Mouse (Mus musculus) intestine, embryonic 14.5 days (tissue): ENCODE data around the gene Ripor2. TPM values are rescaled to one million over a fixed set of nuclear protein-coding genes. Genes with fewer than 3 reads are reported as not detected.
A peak's percentile ranks its signal among the peaks of the same experiment; 100 is the strongest.

ENCODE experiments used
- ATAC-seq: fragments of 200-750 bp; cut with Nextera tagmentation; replicated peaks from 2 replicates; pipeline ENCODE4 v1.8.0; 2017; ENCODE audit warnings: low read depth, moderate number of reproducible peaks, moderate TSS enrichment, moderate library complexity; ENCODE audit not compliant: low FRiP score, low TSS enrichment
- DNase-seq: peaks from one replicate; pipeline ENCODE4 v3.0.0-alpha.2; 2018; ENCODE audit warnings: low spot score
- H3K27ac ChIP-seq: fragments of 300-500 bp; sonication (generic); 2 replicates; pipeline ENCODE4 v1.5.1; 2014; ENCODE audit warnings: low read depth, mild to moderate bottlenecking, control low read depth
- H3K27me3 ChIP-seq: fragments of 300-500 bp; sonication (generic); replicated peaks from 2 replicates; pipeline ENCODE4 v1.6.1; 2014; ENCODE audit warnings: low read length, control low read depth; ENCODE audit not compliant: control insufficient read depth, insufficient read depth
- H3K36me3 ChIP-seq: fragments of 300-500 bp; sonication (generic); 2 replicates; pipeline ENCODE4 v1.6.1; 2014; ENCODE audit warnings: low read length, control low read depth; ENCODE audit not compliant: control insufficient read depth, insufficient read depth
- H3K4me1 ChIP-seq: fragments of 300-500 bp; sonication (generic); replicated peaks from 2 replicates; pipeline ENCODE4 v1.6.1; 2014; ENCODE audit warnings: low read length, control low read depth, mixed read lengths; ENCODE audit not compliant: control insufficient read depth, insufficient read depth
- H3K4me2 ChIP-seq: fragments of 300-500 bp; sonication (generic); 2 replicates; pipeline ENCODE4 v1.6.1; 2014; ENCODE audit warnings: low read length
- H3K4me3 ChIP-seq: fragments of 300-500 bp; sonication (generic); 2 replicates; pipeline ENCODE4 v1.5.1; 2014; ENCODE audit warnings: low read depth, low read length, control low read depth, mixed read lengths
- H3K9ac ChIP-seq: fragments of 300-500 bp; sonication (generic); 2 replicates; pipeline ENCODE4 v1.6.1; 2014; ENCODE audit warnings: mild to moderate bottlenecking, low read length
- H3K9me3 ChIP-seq: fragments of 300-500 bp; sonication (generic); 2 replicates; pipeline ENCODE4 v1.6.1; 2016; ENCODE audit warnings: low read length, control low read depth; ENCODE audit not compliant: control insufficient read depth
- WGBS: fragments of 180-500 bp; shearing (Covaris S2); extraction: QIAGEN DNeasy Blood & Tissue Kit; methylation state at CpG from one replicate; pipeline ENCODE4 v1.1.7; 2014; 5-methylcytosine and 5-hydroxymethylcytosine counted together
- polyA plus RNA-seq: library from polyadenylated mRNA; unstranded; fragments of >200 nt; fragmentation: Nextera tagmentation; extraction: Ambion mirVana; gene quantifications from 2 replicates; pipeline ENCODE4 v1.2.1, GENCODE M21; 2014

Gene Ripor2
- polyA plus RNA-seq, 1 experiment from 2014 or later, result 1.7 TPM

- ATAC-seq (no peak), DNase-seq (no peak)
- Histone ChIP-seq H3K9me3 (no peaks in the 10 kb centered on the region), H3K27me3 (no peaks in the 10 kb centered on the region), H3K4me1 (no peaks in the 10 kb centered on the region), H3K36me3 (no peaks in the 10 kb centered on the region), H3K27ac (no peak overlapping the region), H3K4me3 (no peak overlapping the region), H3K9ac (no peak overlapping the region), H3K4me2 (no peak overlapping the region)
- WGBS, result 66% methylated on average over 8 of the region's 8 CpGs
These were observed 141.9 kb downstream of the Ripor2 start for GRCm38 (mm10) chr13:24723699-24724394.

GRCm38 (mm10) chr13:24724395-24724759 lies 142.4 kb downstream of the Ripor2 start:
- WGBS, result 62% methylated on average over 4 of the region's 4 CpGs
- H3K27me3 ChIP-seq, result no peaks in the 10 kb centered on the region
- no peak overlapping the region for H3K4me2 ChIP-seq
- DNase-seq (no peak), ATAC-seq (no peak)
- no peak overlapping the region for H3K4me3 ChIP-seq
- no peak overlapping the region for H3K27ac ChIP-seq
- H3K9me3 ChIP-seq, result no peaks in the 10 kb centered on the region
- H3K9ac ChIP-seq, result no peak overlapping the region
- no peaks in the 10 kb centered on the region for H3K4me1 ChIP-seq
- no peaks in the 10 kb centered on the region for H3K36me3 ChIP-seq

- H3K4me1 ChIP-seq, result no peaks in the 10 kb centered on the region
- no peak overlapping the region for H3K27ac ChIP-seq
- ATAC-seq, result no peak
- no peaks in the 10 kb centered on the region for H3K36me3 ChIP-seq
- H3K4me3 ChIP-seq, result no peak overlapping the region
- no peak overlapping the region for H3K9ac ChIP-seq
- WGBS, result 92% methylated on average over 5 of the region's 5 CpGs
- no peaks in the 10 kb centered on the region for H3K9me3 ChIP-seq
- DNase-seq, result no peak
- H3K4me2 ChIP-seq, result no peak overlapping the region
- no peaks in the 10 kb centered on the region for H3K27me3 ChIP-seq
These were observed 147.1 kb downstream of the Ripor2 start for GRCm38 (mm10) chr13:24729128-24729527.

- Histone ChIP-seq H3K27ac (no peak overlapping the region), H3K27me3 (no peaks in the 10 kb centered on the region), H3K4me3 (no peak overlapping the region), H3K36me3 (no peaks in the 10 kb centered on the region), H3K9ac (no peak overlapping the region), H3K9me3 (no peaks in the 10 kb centered on the region), H3K4me1 (no peaks in the 10 kb centered on the region), H3K4me2 (no peak overlapping the region)
- DNase-seq, result no peak
- 81% methylated on average over 5 of the region's 5 CpGs for WGBS
- 0 out of 2 replicates have a peak, but pooled peaks have one; percentile 5 for ATAC-seq
These were observed 152.5 kb downstream of the Ripor2 start for GRCm38 (mm10) chr13:24734502-24734901.

- H3K27ac ChIP-seq, result no peak overlapping the region
- H3K9me3 ChIP-seq, result no peaks in the 10 kb centered on the region
- no peaks in the 10 kb centered on the region for H3K4me1 ChIP-seq
- no peak overlapping the region for H3K4me3 ChIP-seq
- 71% methylated on average over 6 of the region's 6 CpGs for WGBS
- H3K36me3 ChIP-seq, result no peaks in the 10 kb centered on the region
- no peaks in the 10 kb centered on the region for H3K27me3 ChIP-seq
- DNase-seq (no peak), ATAC-seq (no peak)
- H3K4me2 ChIP-seq, result no peak overlapping the region
- H3K9ac ChIP-seq, result no peak overlapping the region
These were observed 153.7 kb downstream of the Ripor2 start for GRCm38 (mm10) chr13:24735608-24736131.

- Histone ChIP-seq H3K36me3 (no peaks in the 10 kb centered on the region), H3K4me3 (no peak within 1 kb of the TSS), H3K9me3 (no peaks in the 10 kb centered on the region), H3K27me3 (no peaks in the 10 kb centered on the region), H3K4me1 (no peaks in the 10 kb centered on the region), H3K9ac (no peak within 1 kb of the TSS), H3K27ac (no peak within 1 kb of the TSS), H3K4me2 (no peak within 1 kb of the TSS)
- ATAC-seq (no peak), DNase-seq (no peak)
- 88% methylated on average over 10 of the region's 10 CpGs for WGBS
These were observed 159.0 kb downstream of the Ripor2 start, which contains the start of gene Armh2 for GRCm38 (mm10) chr13:24741028-24741427. Gene Armh2 (plus strand): TSS chr13:24741232.

- H3K4me3 ChIP-seq, result no peak overlapping the region
- H3K9ac ChIP-seq, result no peak overlapping the region
- no peaks in the 10 kb centered on the region for H3K9me3 ChIP-seq
- no peak overlapping the region for H3K4me2 ChIP-seq
- ATAC-seq (no peak), DNase-seq (no peak)
- no peak overlapping the region for H3K27ac ChIP-seq
- H3K27me3 ChIP-seq, result no peaks in the 10 kb centered on the region
- no peaks in the 10 kb centered on the region for H3K4me1 ChIP-seq
- H3K36me3 ChIP-seq, result peaks cover 32% of the 10 kb centered on the region
- 78% methylated on average over 3 of the region's 3 CpGs for WGBS
These were observed 165.8 kb downstream of the Ripor2 start for GRCm38 (mm10) chr13:24747823-24748222.

GRCm38 (mm10) chr13:24750807-24751206 lies 168.8 kb downstream of the Ripor2 start:
- Histone ChIP-seq H3K9me3 (no peaks in the 10 kb centered on the region), H3K4me1 (no peaks in the 10 kb centered on the region), H3K36me3 (peaks cover 60% of the 10 kb centered on the region), H3K9ac (no peak overlapping the region), H3K27ac (no peak overlapping the region), H3K4me3 (no peak overlapping the region), H3K4me2 (no peak overlapping the region), H3K27me3 (no peaks in the 10 kb centered on the region)
- WGBS, result 95% methylated on average over 8 of the region's 8 CpGs
- no peak for ATAC-seq
- DNase-seq, result no peak

GRCm38 (mm10) chr13:24751396-24751795 lies 169.4 kb downstream of the Ripor2 start:
- Histone ChIP-seq H3K4me3 (no peak overlapping the region), H3K9ac (no peak overlapping the region), H3K27ac (no peak overlapping the region), H3K36me3 (peaks cover 66% of the 10 kb centered on the region), H3K4me2 (no peak overlapping the region), H3K4me1 (no peaks in the 10 kb centered on the region), H3K9me3 (no peaks in the 10 kb centered on the region), H3K27me3 (no peaks in the 10 kb centered on the region)
- 88% methylated on average over 8 of the region's 8 CpGs for WGBS
- DNase-seq (no peak), ATAC-seq (no peak)
